Mouse (Mus musculus) CH12.LX (cell line): ENCODE results near the gene Nemp1. TPM values are rescaled to one million over a fixed set of nuclear protein-coding genes. Genes with fewer than 3 reads are reported as not detected.

Experiments
- DNase-seq: peaks from one replicate; pipeline ENCODE4 v3.0.0-alpha.2; 2013; ENCODE audit errors: extremely low read depth
- H3K27ac ChIP-seq: 2 replicates; pipeline ENCODE4 v1.5.1; 2012; ENCODE audit warnings: low read depth, mild to moderate bottlenecking, control low read depth, moderate library complexity; ENCODE audit not compliant: insufficient read depth
- H3K27me3 ChIP-seq: replicated peaks from 2 replicates; pipeline ENCODE3; 2012; ENCODE audit warnings: inconsistent platforms
- H3K36me3 ChIP-seq, 2 experiments: replicated peaks in 1 of 2; 2 replicates each; pipeline versions ENCODE3 to v1.6.1; 2012; ENCODE audit warnings: inconsistent platforms in 1 of 2, low read length in 1 of 2, mild to moderate bottlenecking in 1 of 2, mixed read lengths in 1 of 2, moderate library complexity in 1 of 2; ENCODE audit not compliant: control insufficient read depth in 1 of 2, insufficient read depth in 1 of 2
- H3K4me1 ChIP-seq, 2 experiments: 2 replicates each; pipeline ENCODE4 v1.6.1; 2012; ENCODE audit warnings: inconsistent platforms in 1 of 2, moderate library complexity in 1 of 2; ENCODE audit not compliant: insufficient read depth in 2 of 2, control insufficient read depth in 1 of 2
- H3K4me2 ChIP-seq: 2 replicates; pipeline ENCODE4 v1.6.1; 2012; ENCODE audit warnings: low read depth, mild to moderate bottlenecking, control low read depth; ENCODE audit not compliant: poor library complexity, insufficient read depth, severe bottlenecking
- H3K4me3 ChIP-seq, 3 experiments: fragments of 150-350 bp in 1 of 3; sonication (generic) in 1 of 3; replicated peaks in 1 of 3; 2 replicates each; pipeline versions ENCODE3 to v1.5.1; 2011 to 2012; ENCODE audit warnings: low read depth in 2 of 3, low read length in 2 of 3, mild to moderate bottlenecking in 2 of 3, moderate library complexity in 2 of 3, control low read depth in 1 of 3, improper control_type of control experiment in 1 of 3, inconsistent platforms in 1 of 3, mixed read lengths in 1 of 3; ENCODE audit not compliant: poor library complexity in 1 of 3
- H3K79me2 ChIP-seq: replicated peaks from 2 replicates; pipeline ENCODE4 v1.6.1; 2012; ENCODE audit warnings: mild to moderate bottlenecking, moderate library complexity; ENCODE audit not compliant: control insufficient read depth, poor library complexity, insufficient read depth, severe bottlenecking; ENCODE audit errors: extremely low read depth
- H3K9ac ChIP-seq: 2 replicates; pipeline ENCODE4 v1.6.1; 2012; ENCODE audit warnings: low read depth, mild to moderate bottlenecking, control low read depth, moderate library complexity; ENCODE audit not compliant: insufficient read depth
- H3K9me3 ChIP-seq: replicated peaks from 2 replicates; pipeline ENCODE3; 2012; ENCODE audit warnings: low read length, inconsistent platforms, mixed read lengths
- BHLHE40 ChIP-seq: IDR thresholded peaks from 2 replicates; pipeline ENCODE4 v1.6.1; 2011; ENCODE audit warnings: mild to moderate bottlenecking, low read depth, low read length, improper control_type of control experiment
- CHD1 ChIP-seq: IDR thresholded peaks from 2 replicates; pipeline ENCODE4 v1.6.1; 2012; ENCODE audit warnings: low read depth, low read length, improper control_type of control experiment, inconsistent platforms
- CHD2 ChIP-seq: IDR thresholded peaks from 2 replicates; pipeline ENCODE4 v1.6.1; 2011; ENCODE audit warnings: low read length, improper control_type of control experiment
- CTCF ChIP-seq, 2 experiments: IDR thresholded peaks in 1 of 2; conservative IDR thresholded peaks in 1 of 2; 2 replicates each; pipeline ENCODE4 v1.5.1; 2011 to 2012; ENCODE audit warnings: low read depth in 2 of 2, low read length in 2 of 2, improper control_type of control experiment in 1 of 2, inconsistent platforms in 1 of 2, mild to moderate bottlenecking in 1 of 2, moderate library complexity in 1 of 2
- E2F4 ChIP-seq: IDR thresholded peaks from 2 replicates; pipeline ENCODE4 v1.6.1; 2011; ENCODE audit warnings: low read depth, low read length, improper control_type of control experiment; ENCODE audit not compliant: insufficient replicate concordance
- ELF1 ChIP-seq: IDR thresholded peaks from 2 replicates; pipeline ENCODE4 v1.6.1; 2014; ENCODE audit warnings: low read depth, mild to moderate bottlenecking, inconsistent platforms, low read length, improper control_type of control experiment
- EP300 ChIP-seq: IDR thresholded peaks from 2 replicates; pipeline ENCODE4 v1.6.1; 2011; ENCODE audit warnings: low read length, improper control_type of control experiment
- ETS1 ChIP-seq: conservative IDR thresholded peaks from 2 replicates; pipeline ENCODE4 v1.6.1; 2012; ENCODE audit warnings: low read depth, mild to moderate bottlenecking, inconsistent platforms, low read length, improper control_type of control experiment, moderate library complexity
- GABPA ChIP-seq: IDR thresholded peaks from 2 replicates; pipeline ENCODE4 v1.6.1; 2012; ENCODE audit warnings: low read depth, low read length, improper control_type of control experiment, inconsistent platforms; ENCODE audit not compliant: insufficient replicate concordance
- HCFC1 ChIP-seq: IDR thresholded peaks from 2 replicates; pipeline ENCODE4 v1.6.1; 2012; ENCODE audit warnings: low read depth, mild to moderate bottlenecking, inconsistent platforms, low read length, improper control_type of control experiment
- IRF4 ChIP-seq: IDR thresholded peaks from 2 replicates; pipeline ENCODE4 v1.6.1; 2014; ENCODE audit warnings: low read depth, mild to moderate bottlenecking, inconsistent platforms, low read length, improper control_type of control experiment
- JUN ChIP-seq: IDR thresholded peaks from 2 replicates; pipeline ENCODE4 v1.6.1; 2011; ENCODE audit warnings: low read depth, mild to moderate bottlenecking, low read length, improper control_type of control experiment, moderate library complexity; ENCODE audit not compliant: insufficient read depth
- JUND ChIP-seq: conservative IDR thresholded peaks from 2 replicates; pipeline ENCODE4 v1.6.1; 2011; ENCODE audit warnings: low read depth, low read length, improper control_type of control experiment
- KAT2A ChIP-seq: IDR thresholded peaks from 2 replicates; pipeline ENCODE4 v1.6.1; 2012; ENCODE audit warnings: low read length, improper control_type of control experiment, inconsistent platforms; ENCODE audit not compliant: insufficient replicate concordance
- MAFK ChIP-seq: IDR thresholded peaks from 2 replicates; pipeline ENCODE4 v1.6.1; 2011; ENCODE audit warnings: low read length, improper control_type of control experiment; ENCODE audit not compliant: insufficient replicate concordance
- MAX ChIP-seq: IDR thresholded peaks from 2 replicates; pipeline ENCODE4 v1.6.1; 2011; ENCODE audit warnings: low read length, improper control_type of control experiment
- MAZ ChIP-seq: IDR thresholded peaks from 2 replicates; pipeline ENCODE4 v1.6.1; 2012; ENCODE audit warnings: low read depth, mild to moderate bottlenecking, inconsistent platforms, low read length, improper control_type of control experiment, moderate library complexity
- MEF2A ChIP-seq: IDR thresholded peaks from 2 replicates; pipeline ENCODE4 v1.6.1; 2014; ENCODE audit warnings: low read depth, mild to moderate bottlenecking, inconsistent platforms, low read length, improper control_type of control experiment, borderline replicate concordance
- MXI1 ChIP-seq: IDR thresholded peaks from 2 replicates; pipeline ENCODE4 v1.6.1; 2011; ENCODE audit warnings: mild to moderate bottlenecking, low read depth, low read length, improper control_type of control experiment
- MYC ChIP-seq: IDR thresholded peaks from 2 replicates; pipeline ENCODE4 v1.6.1; 2011; ENCODE audit warnings: low read depth, mild to moderate bottlenecking, improper control_type of control experiment, low read length
- NELFE ChIP-seq: IDR thresholded peaks from 2 replicates; pipeline ENCODE4 v1.6.1; 2011; ENCODE audit warnings: low read depth, low read length, improper control_type of control experiment
- NRF1 ChIP-seq: IDR thresholded peaks from 2 replicates; pipeline ENCODE4 v1.6.1; 2014; ENCODE audit warnings: low read depth, mild to moderate bottlenecking, inconsistent platforms, low read length, improper control_type of control experiment, moderate library complexity
- PAX5 ChIP-seq: IDR thresholded peaks from 2 replicates; pipeline ENCODE4 v1.6.1; 2012; ENCODE audit warnings: low read length, inconsistent platforms, mixed read lengths
- POLR2A ChIP-seq: IDR thresholded peaks from 2 replicates; pipeline ENCODE4 v1.6.1; 2011; ENCODE audit warnings: low read depth, mild to moderate bottlenecking, improper control_type of control experiment, low read length
- POLR2AphosphoS2 ChIP-seq: IDR thresholded peaks from 2 replicates; pipeline ENCODE4 v1.6.1; 2011; ENCODE audit warnings: low read depth, low read length, improper control_type of control experiment
- RAD21 ChIP-seq: IDR thresholded peaks from 2 replicates; pipeline ENCODE4 v1.6.1; 2011; ENCODE audit warnings: low read depth, mild to moderate bottlenecking, low read length, improper control_type of control experiment, moderate library complexity
- RCOR1 ChIP-seq: conservative IDR thresholded peaks from 2 replicates; pipeline ENCODE4 v1.6.1; 2012; ENCODE audit warnings: low read depth, mild to moderate bottlenecking, inconsistent platforms, low read length, improper control_type of control experiment
- SIN3A ChIP-seq: IDR thresholded peaks from 2 replicates; pipeline ENCODE4 v1.6.1; 2012; ENCODE audit warnings: low read length, improper control_type of control experiment, inconsistent platforms
- SMC3 ChIP-seq: IDR thresholded peaks from 2 replicates; pipeline ENCODE4 v1.6.1; 2011; ENCODE audit warnings: low read depth, low read length, improper control_type of control experiment
- TBP ChIP-seq: conservative IDR thresholded peaks from 2 replicates; pipeline ENCODE4 v1.6.1; 2011; ENCODE audit warnings: low read depth, low read length, improper control_type of control experiment
- TCF12 ChIP-seq: IDR thresholded peaks from 2 replicates; pipeline ENCODE4 v1.6.1; 2014; ENCODE audit warnings: low read depth, mild to moderate bottlenecking, inconsistent platforms, low read length, improper control_type of control experiment
- UBTF ChIP-seq: IDR thresholded peaks from 2 replicates; pipeline ENCODE4 v1.6.1; 2012; ENCODE audit warnings: low read depth, mild to moderate bottlenecking, inconsistent platforms, low read length, improper control_type of control experiment, moderate library complexity
- USF1 ChIP-seq: IDR thresholded peaks from 2 replicates; pipeline ENCODE4 v1.6.1; 2014; ENCODE audit warnings: low read depth, mild to moderate bottlenecking, inconsistent platforms, low read length, improper control_type of control experiment
- USF2 ChIP-seq: conservative IDR thresholded peaks from 2 replicates; pipeline ENCODE4 v1.6.1; 2011; ENCODE audit warnings: low read depth, low read length, improper control_type of control experiment
- ZC3H11A ChIP-seq: IDR thresholded peaks from 2 replicates; pipeline ENCODE4 v1.6.1; 2012; ENCODE audit warnings: low read depth, mild to moderate bottlenecking, inconsistent platforms, low read length, improper control_type of control experiment
- ZKSCAN1 ChIP-seq: IDR thresholded peaks from 2 replicates; pipeline ENCODE4 v1.6.1; 2012; ENCODE audit warnings: low read depth, inconsistent platforms, low read length, improper control_type of control experiment, borderline replicate concordance
- ZMIZ1 ChIP-seq: IDR thresholded peaks from 2 replicates; pipeline ENCODE4 v1.6.1; 2012; ENCODE audit warnings: low read depth, mild to moderate bottlenecking, inconsistent platforms, low read length, improper control_type of control experiment
- ZNF384 ChIP-seq: IDR thresholded peaks from 2 replicates; pipeline ENCODE4 v1.6.1; 2012; ENCODE audit warnings: low read depth, low read length, improper control_type of control experiment, inconsistent platforms
- dilution Hi-C: fragments of 300-500 bp; cut with MboI; formaldehyde crosslinking; loops from 2 replicates; pipeline ENCODE4 v1.14.3; 2020; ENCODE audit warnings: low sequenced_read_pairs; ENCODE audit not compliant: extremely low pct_unique_long_range_greater_than_20kb, extremely low pct_ligation_motif_present
- in situ Hi-C: fragments of 300-500 bp; cut with MboI; formaldehyde crosslinking; loops from 3 replicates; pipeline ENCODE4 v1.14.3; 2019; ENCODE audit warnings: low sequenced_read_pairs, low pct_ligation_motif_present, low pct_unique_long_range_greater_than_20kb, mixed read lengths
- polyA plus RNA-seq: library from polyadenylated mRNA; unstranded; fragments of >175 nt; gene quantifications from 2 replicates; pipeline ENCODE4 v1.2.1, GENCODE M21; 2012; ENCODE audit warnings: low read depth; ENCODE audit not compliant: insufficient read length
- total RNA-seq, 2 experiments: library from RNA; depleted of rRNA; stranded (reverse); fragments of 300-350 nt in 1 of 2; fragments of >200 nt in 1 of 2; gene quantifications; 2 replicates each; pipeline ENCODE4 v1.2.3; 2012 to 2014

Gene Nemp1
- total and polyA plus RNA-seq, 3 experiments = 8.3 to 17.4 (median 13.2) TPM

GRCm38 (mm10) chr10:127622057-127622392 is 44.7 kb upstream of the Nemp1 start:
- DNase-seq = peak; percentile 31
- H3K9me3 ChIP-seq = peaks cover 10% of the 10 kb centered on the region
- in situ Hi-C loops = no loop called here
- peak overlapping the region; percentile 39; the same call in 1 of the 2 replicates for H3K27ac ChIP-seq
- H3K4me2 ChIP-seq = peak overlapping the region; percentile 60
- dilution Hi-C loops = no loop called here
- H3K4me3 ChIP-seq = peak overlapping the region; percentile 65 to 75 (median 69)
- peaks cover 0 to 32% of the 10 kb centered on the region in 2 experiments; a peak in 2 of 4 replicates for H3K4me1 ChIP-seq
- no peak for TF ChIP-seq JUN
- TF ChIP-seq ELF1 = peak; percentile 34; the same call in 1 of the 2 replicates
- peak; percentile 49; the same call in 1 of the 2 replicates for TF ChIP-seq MEF2A
- TF ChIP-seq RCOR1 = no peak
- TF ChIP-seq ZC3H11A = peak; percentile 54
- no peak for TF ChIP-seq CHD1
- 0 out of 2 replicates have a peak, but pooled peaks have one; percentile 26 for TF ChIP-seq MYC
- no peak for TF ChIP-seq TCF12
- peak; percentile 66; the same call in 1 of the 2 replicates for TF ChIP-seq BHLHE40
- TF ChIP-seq GABPA = no peak
- TF ChIP-seq UBTF = 0 out of 2 replicates have a peak, but pooled peaks have one; percentile 38
- TF ChIP-seq CTCF (conservative IDR thresholded peaks at IDR 0.05 in 1 of 2, IDR thresholded peaks at IDR 0.05 in 1 of 2; ENCODE audit: low read depth in 2 of 2, low read length in 2 of 2) = peak in 1 of 2 experiments; percentile 83; a peak in 2 of 4 replicates
- TF ChIP-seq MAX = no peak
- TF ChIP-seq ZKSCAN1 = no peak
- TF ChIP-seq USF2 = no peak
- no peak for TF ChIP-seq POLR2AphosphoS2
- no peak for TF ChIP-seq PAX5
- no peak for TF ChIP-seq ZMIZ1
- peak; percentile 92 for TF ChIP-seq SMC3
- no peak for TF ChIP-seq POLR2A
- no peak for TF ChIP-seq USF1
- no peak for TF ChIP-seq NRF1
- TF ChIP-seq SIN3A = no peak; the same call in 1 of the 2 replicates
- no peak for TF ChIP-seq MAZ
- TF ChIP-seq JUND = no peak
- TF ChIP-seq HCFC1 = no peak
- TF ChIP-seq TBP = no peak
- TF ChIP-seq E2F4 = no peak
- no peak for TF ChIP-seq EP300
- no peak for TF ChIP-seq KAT2A
- TF ChIP-seq NELFE = no peak
- no peak; the same call in 1 of the 2 replicates for TF ChIP-seq ETS1
- peak; percentile 70 for TF ChIP-seq IRF4
- TF ChIP-seq MXI1 = peak; percentile 55; the same call in 1 of the 2 replicates
- peak; percentile 74 for TF ChIP-seq RAD21
- TF ChIP-seq ZNF384 = 0 out of 2 replicates have a peak, but pooled peaks have one; percentile 4
- no peak for TF ChIP-seq CHD2
- no peak for TF ChIP-seq MAFK
- H3K36me3 ChIP-seq = no peaks in the 10 kb centered on the region
- peak overlapping the region; percentile 58; the same call in 1 of the 2 replicates for H3K9ac ChIP-seq
- peaks cover 22% of the 10 kb centered on the region for H3K27me3 ChIP-seq
- H3K79me2 ChIP-seq = no peaks in the 10 kb centered on the region
